Mouse (Mus musculus) megakaryocyte, embryonic 14.5 days (primary cell): ENCODE results near the gene Lpcat2. TPM values are rescaled to one million over a fixed set of nuclear protein-coding genes. Genes with fewer than 3 reads are reported as not detected.
A peak's percentile ranks its signal among the peaks of the same experiment; 100 is the strongest.

Experiments
- H3K27me3 ChIP-seq: replicated peaks from 2 replicates; pipeline ENCODE3; 2012; ENCODE audit warnings: inconsistent platforms
- H3K36me3 ChIP-seq: replicated peaks from 2 replicates; pipeline ENCODE3; 2012; ENCODE audit warnings: low read length, inconsistent platforms, mixed read lengths
- H3K4me1 ChIP-seq: 2 replicates; pipeline ENCODE4 v1.6.1; 2012; ENCODE audit warnings: inconsistent platforms
- H3K4me3 ChIP-seq: replicated peaks from 2 replicates; pipeline ENCODE3; 2012; ENCODE audit warnings: moderate library complexity, mild to moderate bottlenecking, inconsistent platforms
- H3K9me3 ChIP-seq: 2 replicates; pipeline ENCODE4 v1.6.1; 2012; ENCODE audit warnings: inconsistent platforms
- FLI1 ChIP-seq: IDR thresholded peaks from 2 replicates; pipeline ENCODE4 v1.6.1; 2012; ENCODE audit warnings: low read length, inconsistent platforms, mixed read lengths
- GATA1 ChIP-seq: IDR thresholded peaks from 3 replicates; pipeline ENCODE4 v1.6.1; 2012; ENCODE audit warnings: mixed read lengths, low read length, inconsistent platforms, borderline replicate concordance
- polyA plus RNA-seq: library from polyadenylated mRNA; stranded (reverse); fragments of >175 nt; gene quantifications from 2 replicates; pipeline ENCODE4 v1.2.3, GENCODE M21; 2012; ENCODE audit warnings: low replicate concordance; ENCODE audit not compliant: insufficient read depth

The Lpcat2 gene
- polyA plus RNA-seq, 1 experiment: 1.6 TPM

GRCm38 (mm10) chr8:92851381-92851780 lies 3.8 kb upstream of the Lpcat2 start:
- H3K9me3 ChIP-seq: peaks cover 7% of the 10 kb centered on the region; the same call in 1 of the 2 replicates
- H3K4me3 ChIP-seq: no peak overlapping the region
- H3K27me3 ChIP-seq: peaks cover 37% of the 10 kb centered on the region
- H3K4me1 ChIP-seq: peaks cover 37% of the 10 kb centered on the region
- TF ChIP-seq GATA1: no peak
- no peak for TF ChIP-seq FLI1
- H3K36me3 ChIP-seq: no peaks in the 10 kb centered on the region

GRCm38 (mm10) chr8:92853188-92853983 lies 1.8 kb upstream of the Lpcat2 start:
- H3K4me1 ChIP-seq: peaks cover 21% of the 10 kb centered on the region
- H3K4me3 ChIP-seq: no peak overlapping the region
- H3K36me3 ChIP-seq: no peaks in the 10 kb centered on the region
- TF ChIP-seq GATA1 (no peak), FLI1 (no peak)
- H3K9me3 ChIP-seq: peaks cover 7% of the 10 kb centered on the region; the same call in 1 of the 2 replicates
- peaks cover 31% of the 10 kb centered on the region for H3K27me3 ChIP-seq

GRCm38 (mm10) chr8:92854673-92855072 lies 466 bp upstream of the Lpcat2 start:
- TF ChIP-seq GATA1 (no peak), FLI1 (no peak)
- peaks cover 21% of the 10 kb centered on the region for H3K4me1 ChIP-seq
- peak overlapping the region; percentile 54 for H3K4me3 ChIP-seq
- H3K36me3 ChIP-seq: no peaks in the 10 kb centered on the region
- peaks cover 31% of the 10 kb centered on the region for H3K27me3 ChIP-seq
- peaks cover 7% of the 10 kb centered on the region; the same call in 1 of the 2 replicates for H3K9me3 ChIP-seq

GRCm38 (mm10) chr8:92856273-92856986 lies 1.3 kb downstream of the Lpcat2 start:
- Histone ChIP-seq H3K4me3 (no peak overlapping the region), H3K36me3 (no peaks in the 10 kb centered on the region), H3K9me3 (peaks cover 7% of the 10 kb centered on the region; the same call in 1 of the 2 replicates), H3K4me1 (peaks cover 21% of the 10 kb centered on the region), H3K27me3 (peaks cover 29% of the 10 kb centered on the region)
- no peak for TF ChIP-seq GATA1
- TF ChIP-seq FLI1: no peak

GRCm38 (mm10) chr8:92858475-92859182 lies 3.5 kb downstream of the Lpcat2 start:
- peaks cover 7% of the 10 kb centered on the region; the same call in 1 of the 2 replicates for H3K9me3 ChIP-seq
- H3K27me3 ChIP-seq: peaks cover 22% of the 10 kb centered on the region
- peaks cover 12% of the 10 kb centered on the region for H3K4me1 ChIP-seq
- H3K4me3 ChIP-seq: no peak overlapping the region
- TF ChIP-seq GATA1: no peak
- no peak for TF ChIP-seq FLI1
- no peaks in the 10 kb centered on the region for H3K36me3 ChIP-seq

GRCm38 (mm10) chr8:92861977-92862376 lies 6.8 kb downstream of the Lpcat2 start:
- Histone ChIP-seq H3K36me3 (no peaks in the 10 kb centered on the region), H3K9me3 (no peaks in the 10 kb centered on the region), H3K4me1 (no peaks in the 10 kb centered on the region), H3K4me3 (no peak overlapping the region), H3K27me3 (no peaks in the 10 kb centered on the region)
- TF ChIP-seq GATA1: no peak
- TF ChIP-seq FLI1: no peak

- no peak for TF ChIP-seq FLI1
- no peak for TF ChIP-seq GATA1
- H3K4me1 ChIP-seq: no peaks in the 10 kb centered on the region
- H3K4me3 ChIP-seq: no peak overlapping the region
- no peaks in the 10 kb centered on the region for H3K9me3 ChIP-seq
- no peaks in the 10 kb centered on the region for H3K27me3 ChIP-seq
- no peaks in the 10 kb centered on the region for H3K36me3 ChIP-seq
These were observed 15.1 kb downstream of the Lpcat2 start for GRCm38 (mm10) chr8:92870281-92870680.

- no peaks in the 10 kb centered on the region for H3K27me3 ChIP-seq
- no peaks in the 10 kb centered on the region for H3K4me1 ChIP-seq
- no peaks in the 10 kb centered on the region for H3K36me3 ChIP-seq
- H3K4me3 ChIP-seq: no peak overlapping the region
- no peak for TF ChIP-seq GATA1
- TF ChIP-seq FLI1: no peak
- H3K9me3 ChIP-seq: no peaks in the 10 kb centered on the region
These were observed 17.1 kb downstream of the Lpcat2 start for GRCm38 (mm10) chr8:92872063-92872759.

GRCm38 (mm10) chr8:92875795-92876194 lies 20.7 kb downstream of the Lpcat2 start:
- Histone ChIP-seq H3K9me3 (no peaks in the 10 kb centered on the region), H3K36me3 (no peaks in the 10 kb centered on the region), H3K27me3 (no peaks in the 10 kb centered on the region), H3K4me3 (no peak overlapping the region), H3K4me1 (no peaks in the 10 kb centered on the region)
- no peak for TF ChIP-seq FLI1
- no peak for TF ChIP-seq GATA1
